Mouse (Mus musculus) kidney, embryonic 15.5 days (tissue): Measurements from ENCODE around the gene Gm42906. TPM values are rescaled to one million over a fixed set of nuclear protein-coding genes. Genes with fewer than 3 reads are reported as not detected.

Source experiments
- ATAC-seq: fragments of 200-750 bp; cut with Nextera tagmentation; replicated peaks from 2 replicates; pipeline ENCODE4 v1.8.0; 2017; ENCODE audit warnings: moderate TSS enrichment; ENCODE audit not compliant: low FRiP score
- H3K27ac ChIP-seq: fragments of 300-500 bp; sonication (generic); 2 replicates; pipeline ENCODE4 v1.5.1; 2015; ENCODE audit warnings: mild to moderate bottlenecking, inconsistent platforms
- H3K27me3 ChIP-seq: fragments of 300-500 bp; sonication (generic); 2 replicates; pipeline ENCODE4 v1.6.1; 2015; ENCODE audit warnings: inconsistent platforms
- H3K36me3 ChIP-seq: fragments of 300-500 bp; sonication (generic); 2 replicates; pipeline ENCODE4 v1.6.1; 2015; ENCODE audit warnings: inconsistent platforms
- H3K4me1 ChIP-seq: fragments of 300-500 bp; sonication (generic); 2 replicates; pipeline ENCODE4 v1.6.1; 2015; ENCODE audit warnings: inconsistent platforms
- H3K4me2 ChIP-seq: fragments of 300-500 bp; sonication (generic); 2 replicates; pipeline ENCODE4 v1.6.1; 2015; ENCODE audit warnings: moderate library complexity, mild to moderate bottlenecking, inconsistent platforms
- H3K4me3 ChIP-seq: fragments of 300-500 bp; sonication (generic); replicated peaks from 2 replicates; pipeline ENCODE4 v1.5.1; 2015; ENCODE audit warnings: mild to moderate bottlenecking, inconsistent platforms
- H3K9ac ChIP-seq: fragments of 300-500 bp; sonication (generic); 2 replicates; pipeline ENCODE4 v1.6.1; 2015; ENCODE audit warnings: mild to moderate bottlenecking, inconsistent platforms
- H3K9me3 ChIP-seq: fragments of 300-500 bp; sonication (generic); replicated peaks from 2 replicates; pipeline ENCODE4 v1.6.1; 2016; ENCODE audit warnings: inconsistent platforms
- WGBS: fragments of 180-500 bp; shearing (Covaris S2); methylation state at CpG from one replicate; pipeline ENCODE4 v1.1.7; 2015; ENCODE audit warnings: mixed read lengths; 5-methylcytosine and 5-hydroxymethylcytosine counted together
- polyA plus RNA-seq: library from polyadenylated mRNA; unstranded; fragments of >200 nt; fragmentation: Nextera tagmentation; extraction: Ambion mirVana; gene quantifications from 2 replicates; pipeline ENCODE4 v1.2.1, GENCODE M21; 2015

Gene Gm42906
- polyA plus RNA-seq, 1 experiment from 2014 or later, result not detected

GRCm38 (mm10) chr5:151085749-151086148, 342.2 kb downstream of the Gm42906 start:
- H3K4me2 ChIP-seq, result no peak overlapping the region
- H3K27me3 ChIP-seq, result no peaks in the 10 kb centered on the region
- no peak overlapping the region for H3K9ac ChIP-seq
- H3K27ac ChIP-seq, result no peak overlapping the region
- H3K36me3 ChIP-seq, result no peaks in the 10 kb centered on the region
- H3K4me3 ChIP-seq, result no peak overlapping the region
- ATAC-seq, result no peak
- 74% methylated on average over 8 of the region's 8 CpGs for WGBS
- H3K4me1 ChIP-seq, result peaks cover 14% of the 10 kb centered on the region
- no peaks in the 10 kb centered on the region for H3K9me3 ChIP-seq

- H3K36me3 ChIP-seq, result no peaks in the 10 kb centered on the region
- no peak overlapping the region for H3K9ac ChIP-seq
- 0 out of 2 replicates have a peak, but pooled peaks cover 4% of the 10 kb centered on the region for H3K9me3 ChIP-seq
- H3K27ac ChIP-seq, result no peak overlapping the region
- no peak for ATAC-seq
- no peak overlapping the region for H3K4me2 ChIP-seq
- H3K27me3 ChIP-seq, result no peaks in the 10 kb centered on the region
- H3K4me3 ChIP-seq, result no peak overlapping the region
- H3K4me1 ChIP-seq, result no peaks in the 10 kb centered on the region
- WGBS, result 82% methylated on average over 4 of the region's 4 CpGs
Measured at GRCm38 (mm10) chr5:151080276-151080675, 347.7 kb downstream of the Gm42906 start.

- Histone ChIP-seq H3K36me3 (peaks cover 1% of the 10 kb centered on the region; the same call in 1 of the 2 replicates), H3K9me3 (0 out of 2 replicates have a peak, but pooled peaks cover 7% of the 10 kb centered on the region)
Measured at GRCm38 (mm10) chr5:151077953-151078352, 350.0 kb downstream of the Gm42906 start.

GRCm38 (mm10) chr5:151076917-151077316, 351.0 kb downstream of the Gm42906 start:
- Histone ChIP-seq H3K9me3 (0 out of 2 replicates have a peak, but pooled peaks cover 7% of the 10 kb centered on the region), H3K4me1 (no peaks in the 10 kb centered on the region), H3K4me3 (no peak overlapping the region), H3K9ac (no peak overlapping the region), H3K27me3 (no peaks in the 10 kb centered on the region), H3K27ac (no peak overlapping the region), H3K36me3 (peaks cover 3% of the 10 kb centered on the region; the same call in 1 of the 2 replicates), H3K4me2 (no peak overlapping the region)
- 71% methylated on average over 3 of the region's 3 CpGs for WGBS
- ATAC-seq, result no peak

More at GRCm38 (mm10) chr5:151077953-151078352, 350.0 kb downstream of the Gm42906 start:
- H3K4me1 ChIP-seq, result no peaks in the 10 kb centered on the region
- H3K9ac ChIP-seq, result no peak overlapping the region
- no peak overlapping the region for H3K4me3 ChIP-seq
- H3K27ac ChIP-seq, result no peak overlapping the region
- ATAC-seq, result no peak
- 99% methylated on average over 2 of the region's 2 CpGs for WGBS
- H3K27me3 ChIP-seq, result no peaks in the 10 kb centered on the region
- H3K4me2 ChIP-seq, result no peak overlapping the region

- H3K9ac ChIP-seq, result no peak overlapping the region
- H3K27me3 ChIP-seq, result no peaks in the 10 kb centered on the region
- H3K4me1 ChIP-seq, result no peaks in the 10 kb centered on the region
- no peak overlapping the region for H3K4me3 ChIP-seq
- H3K36me3 ChIP-seq, result peaks cover 3% of the 10 kb centered on the region; the same call in 1 of the 2 replicates
- no peak overlapping the region for H3K27ac ChIP-seq
- 0 out of 2 replicates have a peak, but pooled peaks cover 7% of the 10 kb centered on the region for H3K9me3 ChIP-seq
- WGBS, result 85% methylated on average over 4 of the region's 4 CpGs
- ATAC-seq, result no peak
- H3K4me2 ChIP-seq, result no peak overlapping the region
Measured at GRCm38 (mm10) chr5:151074282-151074681, 353.7 kb downstream of the Gm42906 start.

GRCm38 (mm10) chr5:151071430-151071829, 356.5 kb downstream of the Gm42906 start:
- ATAC-seq, result no peak
- no peak overlapping the region for H3K4me3 ChIP-seq

GRCm38 (mm10) chr5:151070896-151071295, 357.1 kb downstream of the Gm42906 start:
- no peak for ATAC-seq
- 72% methylated on average over 6 of the region's 6 CpGs for whole genome bisulfite sequencing
- no peak overlapping the region for H3K4me2 ChIP-seq

More at GRCm38 (mm10) chr5:151071430-151071829, 356.5 kb downstream of the Gm42906 start:
- WGBS, result 67% methylated on average over 6 of the region's 6 CpGs
- Histone ChIP-seq H3K4me1 (no peaks in the 10 kb centered on the region), H3K27ac (no peak overlapping the region), H3K36me3 (peaks cover 3% of the 10 kb centered on the region; the same call in 1 of the 2 replicates), H3K27me3 (no peaks in the 10 kb centered on the region), H3K9ac (no peak overlapping the region), H3K9me3 (0 out of 2 replicates have a peak, but pooled peaks cover 7% of the 10 kb centered on the region), H3K4me2 (no peak overlapping the region)

GRCm38 (mm10) chr5:151069569-151069968, 358.4 kb downstream of the Gm42906 start:
- H3K9ac ChIP-seq, result no peak overlapping the region
- 88% methylated on average over 2 of the region's 2 CpGs for WGBS
- H3K27ac ChIP-seq, result no peak overlapping the region
- H3K27me3 ChIP-seq, result no peaks in the 10 kb centered on the region
- ATAC-seq, result no peak
- H3K4me1 ChIP-seq, result no peaks in the 10 kb centered on the region
- H3K9me3 ChIP-seq, result no peaks in the 10 kb centered on the region
- H3K36me3 ChIP-seq, result peaks cover 3% of the 10 kb centered on the region; the same call in 1 of the 2 replicates
- no peak overlapping the region for H3K4me2 ChIP-seq
- H3K4me3 ChIP-seq, result no peak overlapping the region

More at GRCm38 (mm10) chr5:151070896-151071295, 357.1 kb downstream of the Gm42906 start:
- Histone ChIP-seq H3K27ac (no peak overlapping the region), H3K4me1 (no peaks in the 10 kb centered on the region), H3K4me3 (no peak overlapping the region), H3K27me3 (no peaks in the 10 kb centered on the region), H3K36me3 (peaks cover 3% of the 10 kb centered on the region; the same call in 1 of the 2 replicates), H3K9ac (no peak overlapping the region), H3K9me3 (0 out of 2 replicates have a peak, but pooled peaks cover 7% of the 10 kb centered on the region)

GRCm38 (mm10) chr5:151066016-151066415, 361.9 kb downstream of the Gm42906 start:
- H3K9ac ChIP-seq, result no peak overlapping the region
- no peak overlapping the region for H3K27ac ChIP-seq
- no peak overlapping the region for H3K4me3 ChIP-seq
- WGBS, result 79% methylated on average over 5 of the region's 5 CpGs
- H3K4me2 ChIP-seq, result no peak overlapping the region
- no peak for ATAC-seq
- no peaks in the 10 kb centered on the region for H3K27me3 ChIP-seq
- H3K4me1 ChIP-seq, result no peaks in the 10 kb centered on the region
- peaks cover 9% of the 10 kb centered on the region; the same call in 1 of the 2 replicates for H3K9me3 ChIP-seq
- H3K36me3 ChIP-seq, result peaks cover 22% of the 10 kb centered on the region

- no peak for ATAC-seq
- WGBS, result 78% methylated on average over 1 of the region's 1 CpGs
- Histone ChIP-seq H3K36me3 (peaks cover 22% of the 10 kb centered on the region), H3K27me3 (no peaks in the 10 kb centered on the region), H3K4me1 (peaks cover 7% of the 10 kb centered on the region; the same call in 1 of the 2 replicates), H3K4me3 (no peak overlapping the region), H3K27ac (no peak overlapping the region), H3K9ac (no peak overlapping the region), H3K9me3 (peaks cover 9% of the 10 kb centered on the region; the same call in 1 of the 2 replicates), H3K4me2 (no peak overlapping the region)
Measured at GRCm38 (mm10) chr5:151065228-151065627, 362.7 kb downstream of the Gm42906 start.

- H3K4me1 ChIP-seq, result peaks cover 23% of the 10 kb centered on the region
- 96% methylated on average over 2 of the region's 2 CpGs for WGBS
- H3K27ac ChIP-seq, result no peak overlapping the region
- H3K36me3 ChIP-seq, result peaks cover 22% of the 10 kb centered on the region
- peaks cover 9% of the 10 kb centered on the region; the same call in 1 of the 2 replicates for H3K9me3 ChIP-seq
- H3K4me3 ChIP-seq, result no peak overlapping the region
- no peaks in the 10 kb centered on the region for H3K27me3 ChIP-seq
- ATAC-seq, result no peak
- no peak overlapping the region for H3K9ac ChIP-seq
- no peak overlapping the region for H3K4me2 ChIP-seq
Measured at GRCm38 (mm10) chr5:151061942-151062341, 366.0 kb downstream of the Gm42906 start.

GRCm38 (mm10) chr5:151060476-151060875, 367.5 kb downstream of the Gm42906 start:
- H3K4me1 ChIP-seq, result peaks cover 37% of the 10 kb centered on the region
- no peak overlapping the region for H3K9ac ChIP-seq
- WGBS, result 47% methylated on average over 12 of the region's 12 CpGs
- ATAC-seq, result peak; percentile 47; the same call in 1 of the 2 replicates
- H3K9me3 ChIP-seq, result peaks cover 9% of the 10 kb centered on the region; the same call in 1 of the 2 replicates
- H3K4me3 ChIP-seq, result no peak overlapping the region
- H3K4me2 ChIP-seq, result no peak overlapping the region
- peaks cover 22% of the 10 kb centered on the region for H3K36me3 ChIP-seq
- no peaks in the 10 kb centered on the region for H3K27me3 ChIP-seq
- peak overlapping the region; percentile 28 for H3K27ac ChIP-seq
